Mouse (Mus musculus) layer of hippocampus, adult 9-11 months (tissue): ENCODE measurements around the gene Txndc17.

Source experiments
- DNase-seq: peaks from one replicate; pipeline ENCODE4 v3.0.0; 2022

The Txndc17 gene

DNA sequence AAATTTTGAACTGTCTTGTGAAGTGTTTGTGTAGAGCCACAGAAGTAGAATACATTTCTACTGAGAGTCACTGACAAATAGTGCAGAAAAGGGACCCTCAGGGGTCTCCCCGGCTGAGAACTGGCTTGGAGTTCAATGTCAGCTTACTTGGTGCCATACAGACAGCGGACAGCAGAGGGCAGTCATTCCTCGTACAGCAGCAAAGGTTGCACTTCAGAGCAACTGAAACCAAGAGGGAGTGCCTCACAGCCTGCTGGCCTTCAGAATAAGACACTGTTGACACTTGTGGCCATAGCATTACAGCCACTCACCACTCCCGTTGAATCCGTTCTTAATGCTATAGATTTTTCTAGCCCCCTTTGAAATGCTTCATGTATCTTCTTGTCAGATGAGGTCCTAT, 17.5 kb downstream of the Txndc17 start:
- peak; percentile 67 for DNase-seq

GRCm38 (mm10) chr11:72226020-72226791, 18.9 kb downstream of the Txndc17 start:
- peak; percentile 75 for DNase-seq

DNA sequence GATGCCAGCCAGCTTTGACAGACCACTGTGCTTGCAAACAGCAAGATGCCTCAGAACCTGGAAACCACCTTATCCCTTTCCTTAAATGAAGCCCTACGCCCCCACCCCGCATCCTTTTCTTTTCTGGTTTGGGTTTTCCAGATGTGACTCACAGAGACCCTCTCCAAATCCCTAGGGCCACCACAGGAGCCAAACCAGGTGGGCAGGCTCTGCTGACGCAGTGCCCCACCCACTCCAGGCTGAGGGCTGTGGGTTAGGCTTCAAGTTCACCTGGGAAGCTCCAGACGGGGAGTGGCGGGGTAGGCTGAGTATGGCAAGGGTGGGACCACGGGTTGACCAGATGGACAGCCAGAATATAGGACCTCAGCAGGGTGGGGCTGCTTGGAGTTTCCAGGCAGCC, 19.6 kb downstream of the Txndc17 start:
- DNase-seq, result no peak

DNA sequence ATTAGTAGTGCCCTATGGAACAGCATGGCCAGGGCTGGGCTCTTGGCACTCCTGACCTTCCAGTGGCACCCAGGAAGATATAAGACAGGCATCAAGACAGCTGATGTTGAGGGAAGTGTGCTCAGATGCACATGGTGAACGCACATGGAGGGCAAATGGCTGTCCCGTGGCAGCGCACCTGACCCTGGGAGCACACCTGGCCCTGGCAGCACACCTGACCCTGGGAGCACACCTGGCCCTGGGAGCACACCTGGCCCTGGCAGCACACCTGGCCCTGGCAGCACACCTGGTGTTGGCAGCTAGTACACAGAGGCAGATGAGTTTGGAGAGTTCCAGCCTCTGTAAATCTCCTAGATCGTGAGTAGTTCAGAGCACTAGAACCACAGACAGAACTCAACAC, 21.2 kb downstream of the Txndc17 start:
- no peak for DNase-seq

GRCm38 (mm10) chr11:72232068-72232467, 24.7 kb downstream of the Txndc17 start:
- DNase-seq, result no peak

GRCm38 (mm10) chr11:72232991-72233390, 25.6 kb downstream of the Txndc17 start:
- no peak for DNase-seq

DNA sequence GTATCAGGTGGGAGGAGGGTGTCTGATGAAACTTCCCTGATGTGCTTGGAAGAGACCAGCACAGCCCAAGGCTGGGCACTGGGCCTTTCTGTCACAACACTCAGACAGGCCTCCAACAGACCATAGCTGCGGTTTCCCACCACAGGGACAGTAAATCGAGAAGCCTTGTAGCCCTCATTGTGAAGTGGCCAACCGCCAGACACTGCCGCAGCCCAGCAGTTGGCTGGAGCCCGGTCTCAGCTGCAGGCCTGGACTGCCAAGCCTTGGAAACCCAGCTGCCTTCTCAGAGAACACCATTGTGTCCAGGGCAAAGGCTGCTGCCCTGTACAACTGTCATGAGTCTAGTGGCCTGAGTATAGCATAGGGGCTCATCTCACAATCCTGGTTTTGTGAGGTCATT, 26.7 kb downstream of the Txndc17 start:
- DNase-seq, result peak; percentile 86

- DNase-seq, result no peak
Observed at GRCm38 (mm10) chr11:72240062-72240860, 32.9 kb downstream of the Txndc17 start.

DNA sequence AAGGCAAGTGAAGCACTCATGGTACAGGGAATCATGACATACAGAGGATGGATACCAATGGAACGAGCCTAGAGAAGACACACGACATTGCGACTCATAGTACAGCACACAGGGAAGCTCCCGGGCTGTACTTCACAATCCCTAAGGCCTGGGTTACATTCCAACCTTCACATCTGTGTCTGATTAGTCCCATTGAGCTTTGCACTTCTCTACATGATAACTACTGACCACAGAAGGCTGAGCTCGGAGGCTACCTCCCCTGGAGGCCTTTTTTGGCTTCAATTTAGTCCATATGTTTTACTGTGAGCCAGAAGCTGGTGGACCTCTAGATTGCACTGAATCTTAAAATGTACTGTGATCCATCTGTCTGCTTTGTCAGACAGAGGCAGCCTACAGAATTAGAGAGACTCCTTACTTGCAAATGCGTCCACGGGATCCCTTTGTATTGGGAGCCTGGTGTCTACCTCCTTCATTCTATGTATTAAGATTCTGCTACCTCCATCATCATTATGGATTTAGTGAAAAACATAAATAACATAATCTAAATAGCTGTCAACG, 37.9 kb downstream of the Txndc17 start:
- peak; percentile 23 for DNase-seq

DNA sequence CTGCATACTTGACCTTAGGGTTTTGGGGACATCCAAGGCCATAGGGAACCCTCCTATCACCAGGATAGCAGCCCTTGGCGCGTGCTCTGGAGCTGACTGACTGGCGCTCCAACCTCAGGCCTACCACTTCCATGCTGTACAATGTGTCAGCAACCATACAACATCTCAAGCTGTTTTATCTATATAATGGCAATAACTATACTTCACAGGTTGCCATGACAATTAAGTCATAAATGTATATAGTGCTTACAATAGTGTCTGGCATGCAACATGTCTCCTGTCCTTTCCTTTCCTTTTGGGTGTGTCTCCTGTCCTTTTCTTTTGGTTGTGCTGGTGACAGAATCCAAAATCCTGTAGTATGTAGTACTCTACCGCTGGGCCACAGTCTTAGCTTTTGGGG, 48.3 kb downstream of the Txndc17 start:
- DNase-seq, result no peak

DNA sequence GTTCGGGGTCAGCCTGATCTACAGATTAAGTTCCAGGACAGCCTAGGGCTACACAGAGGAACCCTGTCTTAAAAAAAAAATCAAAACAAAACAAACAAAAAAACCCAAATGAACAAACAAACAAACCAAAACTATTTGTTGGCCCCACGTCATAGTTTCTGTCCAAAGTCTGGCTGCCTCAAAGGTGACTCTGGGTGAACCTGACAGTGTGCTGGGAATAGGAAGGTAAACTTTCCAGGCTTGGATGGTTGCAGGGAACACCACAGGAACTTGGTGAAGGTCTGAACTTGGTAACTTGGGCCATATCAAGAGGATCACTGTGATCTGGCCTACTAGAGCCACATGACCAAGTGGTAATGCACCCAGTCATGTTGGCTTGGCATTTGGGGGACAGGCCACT, 49.1 kb downstream of the Txndc17 start:
- DNase-seq, result no peak
